Mouse (Mus musculus) small intestine, adult 2 months (tissue): ENCODE measurements around the gene Slc7a5.

Experiments used
- CTCF ChIP-seq: fragments of 200-500 bp; IDR thresholded peaks from 2 replicates; pipeline ENCODE4 v1.5.1; 2012; ENCODE audit warnings: low read depth, mild to moderate bottlenecking, control low read depth, inconsistent platforms, low read length, moderate library complexity, mixed read lengths; ENCODE audit not compliant: insufficient replicate concordance, insufficient read length; ENCODE audit errors: extremely low read depth
- POLR2A ChIP-seq: fragments of 200-500 bp; IDR thresholded peaks from 2 replicates; pipeline ENCODE4 v1.6.1; 2012; ENCODE audit warnings: low read depth, mild to moderate bottlenecking, control low read depth, inconsistent platforms, low read length, moderate library complexity

- TF ChIP-seq CTCF (no peak), POLR2A (no peak)
These were observed 667 bp downstream of the Slc7a5 start for GRCm38 (mm10) chr8:121906542-121907512.
